Mouse (Mus musculus) CD4-positive naive resting alpha-beta T cell, adult 57 days (primary cell): Measurements from ENCODE around the gene Wdr54. TPM values are rescaled to one million over a fixed set of nuclear protein-coding genes. Genes with fewer than 3 reads are reported as not detected.

Experiments used
- total RNA-seq: library from RNA; stranded (reverse); gene quantifications from one replicate; pipeline ENCODE4 v1.2.4, GENCODE M21; 2023

Wdr54 gene
- 0.53 TPM for total RNA-seq

GRCm38 (mm10) chr6:83156259-83156684, at the start of gene Wdr54, which contains the start of gene 1700003E16Rik:
Wdr54 (minus strand) TSS chr6:83156397.
1700003E16Rik (plus strand) TSS chr6:83156404.

GRCm38 (mm10) chr6:83165607-83166242, 9.5 kb upstream of the Wdr54 start, which contains the start of gene Dctn1:
Dctn1 (plus strand) TSS chr6:83165920.

GRCm38 (mm10) chr6:83134951-83135513, 21.2 kb downstream of the Wdr54 start, which contains the start of gene Rtkn:
Rtkn (plus strand) TSS chr6:83135463.

GRCm38 (mm10) chr6:83125331-83125730, 30.9 kb downstream of the Wdr54 start, which contains the start of gene Ino80b:
Ino80b (minus strand) TSS chr6:83125431.

GRCm38 (mm10) chr6:83120930-83121862, 35.0 kb downstream of the Wdr54 start, which contains the start of gene Wbp1:
Wbp1 (minus strand) TSS chr6:83121559.

GRCm38 (mm10) chr6:83115011-83115671, 41.1 kb downstream of the Wdr54 start, which contains the start of gene Mogs:
Mogs (plus strand) TSS chr6:83115496.

GRCm38 (mm10) chr6:83108762-83109668, 47.2 kb downstream of the Wdr54 start, which contains the start of gene Mrpl53:
Mrpl53 (plus strand) TSS chr6:83109040.

GRCm38 (mm10) chr6:83101316-83101687, 54.9 kb downstream of the Wdr54 start, which contains the start of the genes Ccdc142 and Gm42688:
Ccdc142 (plus strand) TSS chr6:83101601.
Gm42688 (plus strand) TSS chr6:83101617.

Other genes with a start within 250 kb of the Wdr54 start
- gene Sema4f, start 216.6 kb downstream of the Wdr54 start, total RNA-seq: 21.0 TPM
- not detected for gene M1ap, start 209.5 kb downstream of the Wdr54 start, total RNA-seq
- 15.5 TPM for gene Dok1, start 122.9 kb downstream of the Wdr54 start, total RNA-seq
- 1.2 TPM for gene Loxl3, start 122.2 kb downstream of the Wdr54 start, total RNA-seq
- gene Aup1, start 101.9 kb downstream of the Wdr54 start, total RNA-seq: 383 TPM
- gene Htra2, start 101.1 kb downstream of the Wdr54 start, total RNA-seq: 34.5 TPM
- 15.3 TPM for gene Dqx1, start 98.6 kb downstream of the Wdr54 start, total RNA-seq
- gene Tlx2, start 86.1 kb downstream of the Wdr54 start, total RNA-seq: not detected
- 28.6 TPM for gene Pcgf1, start 78.5 kb downstream of the Wdr54 start, total RNA-seq
- not detected for gene Lbx2, start 70.0 kb downstream of the Wdr54 start, total RNA-seq
- gene Ccdc142, start 54.8 kb downstream of the Wdr54 start, total RNA-seq: 12.8 TPM
- 8.3 TPM for gene Gm42688, start 54.8 kb downstream of the Wdr54 start, total RNA-seq
- gene Mrpl53, start 47.4 kb downstream of the Wdr54 start, total RNA-seq: 28.2 TPM
- 34.1 TPM for gene Mogs, start 40.9 kb downstream of the Wdr54 start, total RNA-seq
- gene Wbp1, start 34.8 kb downstream of the Wdr54 start, total RNA-seq: 41.6 TPM
- 28.5 TPM for gene Ino80b, start 31.0 kb downstream of the Wdr54 start, total RNA-seq
- gene Rtkn, start 20.9 kb downstream of the Wdr54 start, total RNA-seq: not detected
- not detected for gene 1700003E16Rik, start within 50 bp of the Wdr54 start, total RNA-seq
- 127 TPM for gene Dctn1, start 9.5 kb upstream of the Wdr54 start, total RNA-seq
- gene Slc4a5, start 63.4 kb upstream of the Wdr54 start, total RNA-seq: not detected
- 48.9 TPM for gene Mthfd2, start 169.5 kb upstream of the Wdr54 start, total RNA-seq
- 97.1 TPM for gene Mob1a, start 169.6 kb upstream of the Wdr54 start, total RNA-seq
- 28.4 TPM for gene Bola3, start 192.8 kb upstream of the Wdr54 start, total RNA-seq